Mouse (Mus musculus) cortical plate, adult 2 months (tissue): ENCODE measurements at regions not wholly inside any gene's neighbourhood (a gene's known extent, or its start where the extent isn't known, plus 50 kb on each side); places are given as distances from the start of the nearest gene placed in this dataset.

Experiments used
- H3K27ac ChIP-seq: fragments of 200-500 bp; 2 replicates; pipeline ENCODE4 v1.5.1; 2012; ENCODE audit warnings: low read length, control low read depth, inconsistent platforms; ENCODE audit not compliant: insufficient read depth
- H3K4me1 ChIP-seq: fragments of 200-500 bp; 2 replicates; pipeline ENCODE4 v1.6.1; 2011; ENCODE audit warnings: low read length; ENCODE audit not compliant: control insufficient read depth, insufficient read depth
- H3K4me3 ChIP-seq: fragments of 200-500 bp; 2 replicates; pipeline ENCODE4 v1.5.1; 2011; ENCODE audit warnings: mild to moderate bottlenecking, low read length, control low read depth; ENCODE audit not compliant: insufficient read depth
- CTCF ChIP-seq: fragments of 200-500 bp; IDR thresholded peaks from 2 replicates; pipeline ENCODE4 v1.5.1; 2011; ENCODE audit warnings: mild to moderate bottlenecking, control low read depth, low read length; ENCODE audit not compliant: insufficient read depth; ENCODE audit errors: extremely low read depth
- POLR2A ChIP-seq: fragments of 200-500 bp; IDR thresholded peaks from 2 replicates; pipeline ENCODE4 v1.6.1; 2011; ENCODE audit warnings: mild to moderate bottlenecking, low read length, control low read depth; ENCODE audit not compliant: insufficient read depth; ENCODE audit errors: extremely low read depth

DNA sequence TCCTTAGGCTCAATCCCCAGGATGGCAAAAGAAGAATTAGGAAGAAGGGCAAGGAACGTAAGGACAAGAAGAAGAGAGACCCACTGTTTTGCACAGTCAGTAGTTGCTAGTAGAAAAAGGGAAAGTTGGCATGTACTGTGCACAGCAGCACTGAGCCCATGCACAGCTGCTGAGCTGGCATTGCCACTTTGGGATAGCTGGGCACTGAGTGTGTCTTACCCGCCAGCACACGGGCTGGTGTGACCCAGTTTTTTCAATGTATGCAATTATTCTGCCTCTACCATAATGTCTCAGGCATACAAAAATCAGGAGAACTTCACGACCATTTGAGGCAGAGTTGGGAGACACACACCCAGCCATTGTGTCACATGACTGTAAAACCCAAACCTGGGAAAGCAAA lies 306.1 kb downstream of the Efnb2 start:
- Histone ChIP-seq H3K4me3 (no peak overlapping the region), H3K4me1 (no peaks in the 10 kb centered on the region), H3K27ac (no peak overlapping the region)
- TF ChIP-seq POLR2A (no peak), CTCF (no peak)

DNA sequence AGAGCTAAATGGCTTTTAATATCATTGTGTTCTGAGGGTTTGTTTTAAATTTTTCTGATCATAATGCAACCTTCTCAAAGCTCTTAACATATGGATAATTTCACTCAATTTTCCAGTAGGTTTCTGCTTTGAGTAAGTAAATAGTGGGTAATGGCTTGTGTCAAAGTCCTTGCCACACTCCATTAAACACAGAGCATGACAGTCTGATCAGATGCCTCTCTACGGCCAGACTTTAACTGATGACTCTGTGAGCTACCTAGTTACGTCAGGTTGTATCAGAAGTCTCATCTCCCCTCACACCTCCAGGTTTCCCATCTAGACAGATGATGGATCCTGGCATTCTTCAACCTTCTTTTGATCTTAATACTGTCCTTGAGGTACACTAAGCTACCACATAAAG lies 316.4 kb downstream of the Efnb2 start:
- H3K4me1 ChIP-seq = no peaks in the 10 kb centered on the region
- H3K27ac ChIP-seq = no peak overlapping the region
- TF ChIP-seq POLR2A (no peak), CTCF (no peak)
- no peak overlapping the region for H3K4me3 ChIP-seq

DNA sequence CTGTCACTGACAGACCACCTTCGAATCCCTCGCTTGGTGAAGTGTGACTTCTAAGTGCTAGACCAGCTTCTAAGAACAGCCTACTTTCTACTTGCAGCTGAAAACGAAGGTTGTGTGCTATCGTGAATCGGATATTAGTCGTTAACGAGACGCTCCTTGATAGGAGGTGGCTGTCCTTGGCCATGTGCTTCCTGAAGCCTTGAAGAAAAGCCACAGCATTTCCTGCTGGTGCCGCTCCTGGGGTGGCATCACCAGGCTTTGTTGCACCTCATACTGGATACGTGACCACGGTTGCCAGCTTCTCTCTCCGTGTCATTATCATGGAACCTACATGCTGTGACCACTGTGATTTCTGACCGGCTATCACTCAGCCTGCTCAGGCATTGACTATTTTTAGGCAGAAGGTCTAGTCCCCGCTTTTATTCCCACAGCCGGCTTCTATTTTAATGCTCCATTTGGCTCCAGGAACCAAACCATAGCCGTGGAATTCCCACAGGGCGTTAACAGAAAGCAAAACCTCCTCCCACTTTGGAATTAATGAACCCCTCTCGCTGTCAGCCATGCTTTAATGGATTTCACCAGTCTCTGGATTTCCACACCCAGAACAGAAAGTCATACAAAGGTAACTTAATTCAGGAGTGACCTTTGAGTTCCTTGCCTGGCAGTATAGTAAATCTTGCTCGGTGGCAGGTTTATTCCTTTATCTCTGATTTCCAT lies 325.6 kb downstream of the Efnb2 start:
- TF ChIP-seq CTCF (no peak), POLR2A (no peak)

DNA sequence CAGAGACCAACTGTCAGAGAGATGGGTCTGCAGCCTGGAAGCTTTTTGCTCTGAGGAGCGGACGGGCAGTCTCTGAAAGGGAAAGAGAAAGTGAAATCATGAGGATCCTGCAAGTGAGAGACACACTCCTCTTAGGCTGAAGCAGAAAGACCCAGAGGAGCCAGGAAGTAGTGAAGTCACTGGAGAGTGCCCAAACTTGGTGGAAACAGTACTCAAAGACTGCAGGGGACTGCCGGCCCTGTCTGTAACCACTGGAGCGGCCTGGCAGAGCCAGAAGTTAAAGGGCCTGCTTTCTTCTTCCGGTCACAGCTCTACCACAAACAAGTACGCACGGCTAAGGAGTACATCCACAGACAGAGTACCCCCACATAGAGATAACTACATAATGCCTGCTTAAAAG lies 326.5 kb downstream of the Efnb2 start:
- Histone ChIP-seq H3K4me3 (no peak overlapping the region), H3K27ac (no peak overlapping the region), H3K4me1 (no peaks in the 10 kb centered on the region)
- no peak for TF ChIP-seq CTCF
- no peak for TF ChIP-seq POLR2A

More for the DNA sequence above, 325.6 kb downstream of the Efnb2 start:
- Histone ChIP-seq H3K4me3 (no peak overlapping the region), H3K4me1 (no peaks in the 10 kb centered on the region), H3K27ac (no peak overlapping the region)

GRCm38 (mm10) chr8:8331249-8331648 lies 329.8 kb downstream of the Efnb2 start:
- Histone ChIP-seq H3K27ac (no peak overlapping the region), H3K4me3 (no peak overlapping the region), H3K4me1 (no peaks in the 10 kb centered on the region)
- TF ChIP-seq CTCF = no peak
- TF ChIP-seq POLR2A = no peak

DNA sequence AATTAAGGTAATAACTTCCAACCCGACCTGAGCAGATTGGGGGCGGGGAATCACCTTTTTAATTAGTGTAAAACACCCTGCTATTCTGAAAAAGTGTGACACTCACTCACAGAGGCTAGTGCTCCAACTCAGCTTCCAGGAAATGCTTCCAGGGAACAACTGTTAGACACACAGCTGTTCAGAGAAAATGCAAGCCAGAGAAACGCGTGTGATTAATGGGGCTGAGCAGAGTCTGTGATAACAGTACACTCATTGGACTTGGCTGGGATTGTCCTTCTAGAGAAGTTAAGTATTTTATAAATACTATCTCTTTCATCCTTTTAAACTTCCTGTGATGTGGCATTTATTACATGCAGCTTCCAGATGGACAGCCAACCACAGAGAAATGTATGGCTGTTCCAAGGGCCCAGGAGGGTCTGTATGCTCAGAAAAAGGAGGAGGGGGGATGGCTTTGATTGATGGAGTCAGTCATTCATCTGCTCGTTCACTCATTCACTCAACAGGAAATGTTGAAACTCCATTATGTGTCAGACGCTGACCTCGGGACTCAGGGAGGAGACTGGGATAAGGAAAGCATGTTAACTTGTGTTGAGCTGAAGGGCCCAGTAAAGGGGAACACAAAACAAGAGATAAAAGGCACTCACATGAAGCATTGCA lies 332.9 kb downstream of the Efnb2 start:
- Histone ChIP-seq H3K4me3 (no peak overlapping the region), H3K4me1 (peaks cover 1% of the 10 kb centered on the region; the same call in 1 of the 2 replicates), H3K27ac (no peak overlapping the region)
- TF ChIP-seq POLR2A (no peak), CTCF (no peak)

GRCm38 (mm10) chr8:8326066-8326834 lies 334.8 kb downstream of the Efnb2 start:
- H3K4me1 ChIP-seq = peaks cover 1% of the 10 kb centered on the region; the same call in 1 of the 2 replicates
- no peak for TF ChIP-seq CTCF
- no peak for TF ChIP-seq POLR2A
- no peak overlapping the region for H3K4me3 ChIP-seq
- no peak overlapping the region for H3K27ac ChIP-seq

DNA sequence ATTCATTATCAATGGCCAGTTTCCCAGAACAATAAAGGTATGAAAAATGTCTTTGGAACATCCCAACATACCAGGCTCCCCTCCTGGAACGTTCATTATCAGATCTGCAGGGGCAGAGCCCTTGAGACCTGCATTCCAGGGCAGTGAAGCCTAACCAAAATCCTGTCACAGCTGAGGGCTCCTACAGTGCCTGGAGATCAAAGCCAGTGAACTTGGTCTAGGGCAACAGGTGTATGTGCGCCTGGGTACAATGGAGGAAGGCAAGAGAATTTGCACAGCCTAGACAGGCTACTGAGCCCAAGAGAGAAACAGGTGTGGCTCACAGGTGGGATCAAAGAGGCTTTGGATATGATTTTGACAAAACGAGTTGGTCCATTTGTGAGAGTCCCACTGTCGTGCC lies 335.6 kb downstream of the Efnb2 start:
- Histone ChIP-seq H3K4me1 (peaks cover 1% of the 10 kb centered on the region; the same call in 1 of the 2 replicates), H3K27ac (no peak overlapping the region)
- no peak for TF ChIP-seq POLR2A
- TF ChIP-seq CTCF = no peak

GRCm38 (mm10) chr8:8324520-8324919 lies 336.5 kb downstream of the Efnb2 start:
- Histone ChIP-seq H3K4me3 (no peak overlapping the region), H3K4me1 (peaks cover 1% of the 10 kb centered on the region; the same call in 1 of the 2 replicates), H3K27ac (no peak overlapping the region)
- no peak for TF ChIP-seq POLR2A
- TF ChIP-seq CTCF = no peak

More for the DNA sequence above, 335.6 kb downstream of the Efnb2 start:
- no peak overlapping the region for H3K4me3 ChIP-seq

GRCm38 (mm10) chr8:8308253-8308652 lies 352.8 kb downstream of the Efnb2 start:
- H3K27ac ChIP-seq = no peak overlapping the region
- TF ChIP-seq POLR2A (no peak), CTCF (no peak)
- no peak overlapping the region for H3K4me3 ChIP-seq

DNA sequence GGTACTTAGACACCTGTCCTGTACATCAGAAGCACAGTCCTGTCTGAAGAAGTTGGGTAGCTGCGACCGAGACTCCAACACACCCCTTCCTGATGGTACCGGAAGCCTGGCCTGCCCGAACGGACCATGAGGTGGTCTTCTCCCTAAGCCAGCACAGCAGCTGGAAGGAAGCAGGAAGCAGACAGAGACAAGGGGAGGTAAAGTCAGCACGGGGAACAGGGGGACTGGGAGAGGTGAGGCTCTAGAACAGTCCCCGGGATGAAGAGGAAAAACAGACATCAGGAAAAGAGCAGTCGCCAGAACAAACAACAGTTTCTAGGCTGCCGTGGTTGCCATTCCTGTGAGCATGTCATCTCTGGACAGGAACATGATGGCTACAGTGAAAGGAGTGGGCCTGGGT lies 353.6 kb downstream of the Efnb2 start:
- Histone ChIP-seq H3K4me3 (no peak overlapping the region), H3K4me1 (0 out of 2 replicates have a peak, but pooled peaks cover 2% of the 10 kb centered on the region), H3K27ac (no peak overlapping the region)
- TF ChIP-seq CTCF (no peak), POLR2A (no peak)

More at GRCm38 (mm10) chr8:8308253-8308652, 352.8 kb downstream of the Efnb2 start:
- 0 out of 2 replicates have a peak, but pooled peaks cover 2% of the 10 kb centered on the region for H3K4me1 ChIP-seq
